Mouse (Mus musculus): ENCODE data around the gene Pex11a.

Gene Pex11a

GRCm38 (mm10) chr7:79736511-79736910 is 6.4 kb downstream of the Pex11a start:
- DNase-seq, result no peak

GRCm38 (mm10) chr7:79734563-79734962 is 8.4 kb downstream of the Pex11a start:
- DNase-seq, result peak; percentile 19

GRCm38 (mm10) chr7:79732622-79733021 is 10.3 kb downstream of the Pex11a start, which contains the start of gene Plin1:
Plin1 (minus strand) TSS chr7:79732903.
- peak; percentile 59 for DNase-seq

- no peak for DNase-seq
These were observed 11.5 kb downstream of the Pex11a start for GRCm38 (mm10) chr7:79731438-79731837.

- DNase-seq, result no peak
These were observed 13.1 kb downstream of the Pex11a start for GRCm38 (mm10) chr7:79729743-79730370.

- DNase-seq, result peak; percentile 68
These were observed 13.8 kb downstream of the Pex11a start for GRCm38 (mm10) chr7:79729169-79729568.

- peak; percentile 69 for DNase-seq
These were observed 14.7 kb downstream of the Pex11a start for GRCm38 (mm10) chr7:79728219-79728618.

- DNase-seq, result peak; percentile 83
These were observed 15.8 kb downstream of the Pex11a start for GRCm38 (mm10) chr7:79727091-79727490.

- peak; percentile 41 for DNase-seq
These were observed 21.4 kb downstream of the Pex11a start for GRCm38 (mm10) chr7:79721386-79721977.

GRCm38 (mm10) chr7:79715187-79715981 is 27.5 kb downstream of the Pex11a start, which contains the start of gene Kif7:
Kif7 (minus strand) TSS chr7:79715720.
- DNase-seq, result peak; percentile 86

- no peak for DNase-seq
These were observed 32.1 kb downstream of the Pex11a start for GRCm38 (mm10) chr7:79710831-79711230.

- no peak for DNase-seq
These were observed 32.8 kb downstream of the Pex11a start for GRCm38 (mm10) chr7:79710130-79710607.

- no peak for DNase-seq
These were observed 37.7 kb downstream of the Pex11a start for GRCm38 (mm10) chr7:79705210-79705609.

- DNase-seq, result no peak
These were observed 40.2 kb downstream of the Pex11a start for GRCm38 (mm10) chr7:79702755-79703154.

- DNase-seq, result peak; percentile 39
These were observed 46.4 kb downstream of the Pex11a start for GRCm38 (mm10) chr7:79696495-79696894.

Measured in lung, postnatal 36 days (tissue).